8 mouse cellular contexts compared by ENCODE assay signal in genomic region chr17:46030731-46031620, GRCm38 (mm10). TPM values are rescaled to one million over a fixed set of nuclear protein-coding genes. Genes with fewer than 3 reads are reported as not detected.
DNase-seq lines count a peak whose midpoint lies in the region; ATAC-seq and TF ChIP-seq lines count a peak whose summit lies in the region.

No protein-coding gene starts in this region.

- H3K4me2 ChIP-seq in hindbrain, embryonic 13.5 days: peak overlapping the region; percentile 95

- peak overlapping the region; percentile 91 for H3K27ac ChIP-seq in hindbrain, embryonic 13.5 days
- H3K27ac ChIP-seq in left cerebral cortex, adult 2 months: peak overlapping the region; percentile 88

- under 1% methylated on average over 84 of the region's 92 CpGs for WGBS in hindbrain, embryonic 13.5 days

- H3K9me3 ChIP-seq in hindbrain, embryonic 13.5 days: no peaks in the 10 kb centered on the region

- peak overlapping the region; percentile 86 for H3K4me3 ChIP-seq in hindbrain, embryonic 13.5 days
- peak overlapping the region; percentile 58 for H3K4me3 ChIP-seq in left cerebral cortex, adult 2 months

- no peak for TF ChIP-seq CTCF in left cerebral cortex, adult 2 months (IDR thresholded peaks at IDR 0.05)

- ATAC-seq in hindbrain, embryonic 13.5 days (ENCODE audit: low FRiP score): peak; percentile 52

- peaks cover 58% of the 10 kb centered on the region for H3K4me1 ChIP-seq in hindbrain, embryonic 13.5 days (replicated peaks)

- peak overlapping the region; percentile 93 for H3K9ac ChIP-seq in hindbrain, embryonic 13.5 days

- DNase-seq in NIH3T3 (ENCODE audit: low read depth): peak; percentile 82
- peak; percentile 72 for DNase-seq in cerebellum, adult 8-10 months
- peak; percentile 45 to 58 for DNase-seq in frontal cortex, postnatal 14 days (ENCODE audit: low spot score in 2 of 2)
- peak; percentile 58 to 66 for DNase-seq in left cerebral cortex, adult 2 months (ENCODE audit: extremely low spot score in 1 of 2, low spot score in 2 of 2)
- DNase-seq in lung, postnatal 4 days: peak; percentile 81 to 90
- peak; percentile 78 to 83 for DNase-seq in right cerebral cortex, postnatal 10 days (ENCODE audit: low spot score in 2 of 2)
- peak; percentile 80 for DNase-seq in yolk sac, embryonic 10.5 days (ENCODE audit: low spot score)

- peaks cover 5% of the 10 kb centered on the region; the same call in 1 of the 2 replicates for H3K27me3 ChIP-seq in hindbrain, embryonic 13.5 days

- intact Hi-C loops in left cerebral cortex, adult 2 months (cut with DNase I): loop anchor here (5.0 kb wide), 2 partner anchors 86 to 349 kb away; no protein-coding TSS in a partner anchor

- no peaks in the 10 kb centered on the region for H3K36me3 ChIP-seq in hindbrain, embryonic 13.5 days

RNA-seq across cellular contexts. Expression of gene Vegfa, which starts 1.2 kb away (rescaled TPM):
- polyA plus RNA-seq in hindbrain, embryonic 13.5 days (2015; fragmentation: Nextera tagmentation; extraction: Ambion mirVana): 2.8 and 4.1 TPM in 2 replicates
- total RNA-seq in left cerebral cortex, adult 2 months (2021): 10 to 100 TPM; 88.2 to 90.7 TPM

Comparison
In these comparisons a context has a peak if more than half of its experiments do, and no peak if none do; other contexts are left out.
1. Peak in every context shown above with its lines: DNase-seq, ATAC-seq, H3K4me3 ChIP-seq and H3K27ac ChIP-seq.